Mouse (Mus musculus) midbrain, embryonic 15.5 days (tissue): Measurements from ENCODE around the gene 1810010H24Rik. TPM values are rescaled to one million over a fixed set of nuclear protein-coding genes. Genes with fewer than 3 reads are reported as not detected.
"Not testable (repeated sequence)": the region's sequence is repeated elsewhere in the genome, so short reads cannot be mapped to it uniquely, and the experiment has no call there.

Experiments
- ATAC-seq: fragments of 200-750 bp; cut with Nextera tagmentation; replicated peaks from 2 replicates; pipeline ENCODE4 v1.8.0; 2017; ENCODE audit warnings: moderate TSS enrichment
- H3K27ac ChIP-seq: fragments of 300-500 bp; sonication (generic); 2 replicates; pipeline ENCODE4 v1.5.1; 2015; ENCODE audit warnings: mild to moderate bottlenecking, inconsistent platforms
- H3K27me3 ChIP-seq: fragments of 300-500 bp; sonication (generic); replicated peaks from 2 replicates; pipeline ENCODE4 v1.6.1; 2015; ENCODE audit warnings: inconsistent platforms
- H3K36me3 ChIP-seq: fragments of 300-500 bp; sonication (generic); replicated peaks from 2 replicates; pipeline ENCODE4 v1.6.1; 2015; ENCODE audit warnings: inconsistent platforms
- H3K4me1 ChIP-seq: fragments of 300-500 bp; sonication (generic); 2 replicates; pipeline ENCODE4 v1.6.1; 2015; ENCODE audit warnings: inconsistent platforms
- H3K4me2 ChIP-seq: fragments of 300-500 bp; sonication (generic); 2 replicates; pipeline ENCODE4 v1.6.1; 2015; ENCODE audit warnings: inconsistent platforms, mild to moderate bottlenecking, moderate library complexity
- H3K4me3 ChIP-seq: fragments of 300-500 bp; sonication (generic); 2 replicates; pipeline ENCODE4 v1.5.1; 2015; ENCODE audit warnings: mild to moderate bottlenecking, inconsistent platforms
- H3K9ac ChIP-seq: fragments of 300-500 bp; sonication (generic); 2 replicates; pipeline ENCODE4 v1.6.1; 2015; ENCODE audit warnings: mild to moderate bottlenecking, inconsistent platforms
- H3K9me3 ChIP-seq: fragments of 300-500 bp; sonication (generic); 2 replicates; pipeline ENCODE4 v1.6.1; 2016; ENCODE audit warnings: inconsistent platforms
- WGBS: fragments of 180-500 bp; shearing (Covaris S2); methylation state at CpG from one replicate; pipeline ENCODE4 v1.1.7; 2015; ENCODE audit warnings: mixed read lengths; 5-methylcytosine and 5-hydroxymethylcytosine counted together
- polyA plus RNA-seq: library from polyadenylated mRNA; unstranded; fragments of >200 nt; fragmentation: Nextera tagmentation; extraction: Ambion mirVana; gene quantifications from 2 replicates; pipeline ENCODE4 v1.2.1, GENCODE M21; 2015

1810010H24Rik gene
- polyA plus RNA-seq, 1 experiment from 2014 or later, result 6.9 TPM

GRCm38 (mm10) chr11:107059634-107060033 lies 34.2 kb downstream of the 1810010H24Rik start:
- ATAC-seq, H3K27me3 ChIP-seq, H3K9ac ChIP-seq, H3K9me3 ChIP-seq, H3K27ac ChIP-seq, H3K4me2 ChIP-seq, H3K4me1 ChIP-seq, H3K4me3 ChIP-seq: not testable (repeated sequence)
- 98% methylated on average over 3 of the region's 3 CpGs for WGBS
- H3K36me3 ChIP-seq, result peaks cover 67% of the 10 kb centered on the region

GRCm38 (mm10) chr11:107060941-107061340 lies 35.5 kb downstream of the 1810010H24Rik start:
- no peaks in the 10 kb centered on the region for H3K9me3 ChIP-seq
- no peaks in the 10 kb centered on the region for H3K4me1 ChIP-seq
- no peaks in the 10 kb centered on the region for H3K27me3 ChIP-seq
- no peak overlapping the region for H3K9ac ChIP-seq
- peaks cover 67% of the 10 kb centered on the region for H3K36me3 ChIP-seq
- no peak for ATAC-seq
- WGBS, result 86% methylated on average over 1 of the region's 1 CpGs
- no peak overlapping the region for H3K27ac ChIP-seq
- H3K4me3 ChIP-seq, result no peak overlapping the region
- no peak overlapping the region for H3K4me2 ChIP-seq

- no peak overlapping the region for H3K27ac ChIP-seq
- no peak for ATAC-seq
- H3K4me3 ChIP-seq, result no peak overlapping the region
- 86% methylated on average over 3 of the region's 3 CpGs for WGBS
- H3K36me3 ChIP-seq, result peaks cover 75% of the 10 kb centered on the region
- no peaks in the 10 kb centered on the region for H3K4me1 ChIP-seq
- H3K27me3 ChIP-seq, result no peaks in the 10 kb centered on the region
- no peak overlapping the region for H3K4me2 ChIP-seq
- H3K9ac ChIP-seq, result no peak overlapping the region
- H3K9me3 ChIP-seq, result no peaks in the 10 kb centered on the region
Observed at GRCm38 (mm10) chr11:107063067-107063466, 37.6 kb downstream of the 1810010H24Rik start.

GRCm38 (mm10) chr11:107064590-107064989 lies 39.1 kb downstream of the 1810010H24Rik start:
- ATAC-seq, result no peak
- 88% methylated on average over 1 of the region's 1 CpGs for WGBS
- Histone ChIP-seq H3K9me3 (no peaks in the 10 kb centered on the region), H3K9ac (no peak overlapping the region), H3K4me1 (no peaks in the 10 kb centered on the region), H3K4me2 (no peak overlapping the region), H3K4me3 (no peak overlapping the region), H3K36me3 (peaks cover 63% of the 10 kb centered on the region), H3K27me3 (no peaks in the 10 kb centered on the region), H3K27ac (no peak overlapping the region)

- H3K9me3 ChIP-seq, result no peaks in the 10 kb centered on the region
- no peak overlapping the region for H3K4me2 ChIP-seq
- H3K36me3 ChIP-seq, result peaks cover 59% of the 10 kb centered on the region
- no peaks in the 10 kb centered on the region for H3K4me1 ChIP-seq
- no peak for ATAC-seq
- H3K9ac ChIP-seq, result no peak overlapping the region
- H3K4me3 ChIP-seq, result no peak overlapping the region
- H3K27me3 ChIP-seq, result no peaks in the 10 kb centered on the region
- no peak overlapping the region for H3K27ac ChIP-seq
- 87% methylated on average over 11 of the region's 11 CpGs for WGBS
Observed at GRCm38 (mm10) chr11:107065216-107065785, 39.8 kb downstream of the 1810010H24Rik start.

Other genes with a start within 250 kb of the 1810010H24Rik start
- gene Polg2, start 246.1 kb upstream of the 1810010H24Rik start, polyA plus RNA-seq, result 9.6 and 10.4 TPM in 2 replicates
- gene Ddx5, start 236.5 kb upstream of the 1810010H24Rik start, polyA plus RNA-seq, result 370 and 394 TPM in 2 replicates
- 17.0 and 17.3 TPM in 2 replicates for gene Cep95, start 236.4 kb upstream of the 1810010H24Rik start, polyA plus RNA-seq
- 14.0 and 15.1 TPM in 2 replicates for gene Smurf2, start 105.0 kb upstream of the 1810010H24Rik start, polyA plus RNA-seq
- gene Kpna2, start 26.1 kb upstream of the 1810010H24Rik start, polyA plus RNA-seq, result 154 and 163 TPM in 2 replicates
- 34.8 and 36.0 TPM in 2 replicates for gene Bptf, start 106.4 kb downstream of the 1810010H24Rik start, polyA plus RNA-seq
- 53.8 and 54.5 TPM in 2 replicates for gene Nol11, start 163.7 kb downstream of the 1810010H24Rik start, polyA plus RNA-seq